Mouse (Mus musculus) neural tube, embryonic 15.5 days (tissue): Measurements from ENCODE around the gene Usp32. TPM values are rescaled to one million over a fixed set of nuclear protein-coding genes. Genes with fewer than 3 reads are reported as not detected.

Experiments
- ATAC-seq: fragments of 200-750 bp; cut with Nextera tagmentation; 2 replicates; pipeline ENCODE4 v1.8.0; 2017; ENCODE audit warnings: mild to moderate bottlenecking, moderate TSS enrichment, moderate library complexity; ENCODE audit not compliant: low FRiP score
- H3K27ac ChIP-seq: fragments of 300-500 bp; sonication (generic); replicated peaks from 2 replicates; pipeline ENCODE4 v1.5.1; 2015; ENCODE audit warnings: mild to moderate bottlenecking, inconsistent platforms
- H3K27me3 ChIP-seq: fragments of 300-500 bp; sonication (generic); replicated peaks from 2 replicates; pipeline ENCODE4 v1.6.1; 2015; ENCODE audit warnings: inconsistent platforms
- H3K36me3 ChIP-seq: fragments of 300-500 bp; sonication (generic); 2 replicates; pipeline ENCODE4 v1.6.1; 2015; ENCODE audit warnings: inconsistent platforms
- H3K4me1 ChIP-seq: fragments of 300-500 bp; sonication (generic); 2 replicates; pipeline ENCODE4 v1.6.1; 2015; ENCODE audit warnings: inconsistent platforms
- H3K4me2 ChIP-seq: fragments of 300-500 bp; sonication (generic); 2 replicates; pipeline ENCODE4 v1.6.1; 2015; ENCODE audit warnings: inconsistent platforms, mild to moderate bottlenecking, moderate library complexity
- H3K4me3 ChIP-seq: fragments of 300-500 bp; sonication (generic); replicated peaks from 2 replicates; pipeline ENCODE4 v1.5.1; 2015; ENCODE audit warnings: mild to moderate bottlenecking, inconsistent platforms
- H3K9ac ChIP-seq: fragments of 300-500 bp; sonication (generic); replicated peaks from 2 replicates; pipeline ENCODE4 v1.6.1; 2015; ENCODE audit warnings: mild to moderate bottlenecking, inconsistent platforms
- H3K9me3 ChIP-seq: fragments of 300-500 bp; sonication (generic); replicated peaks from 2 replicates; pipeline ENCODE4 v1.6.1; 2016; ENCODE audit warnings: inconsistent platforms
- WGBS: fragments of 180-500 bp; shearing (Covaris S2); methylation state at CpG from one replicate; pipeline ENCODE4 v1.1.7; 2015; ENCODE audit warnings: mixed read lengths; 5-methylcytosine and 5-hydroxymethylcytosine counted together
- polyA plus RNA-seq: library from polyadenylated mRNA; unstranded; fragments of >200 nt; fragmentation: Nextera tagmentation; extraction: Ambion mirVana; gene quantifications from 2 replicates; pipeline ENCODE4 v1.2.1, GENCODE M21; 2015

The Usp32 gene
- polyA plus RNA-seq, 1 experiment from 2014 or later = 10.6 TPM

DNA sequence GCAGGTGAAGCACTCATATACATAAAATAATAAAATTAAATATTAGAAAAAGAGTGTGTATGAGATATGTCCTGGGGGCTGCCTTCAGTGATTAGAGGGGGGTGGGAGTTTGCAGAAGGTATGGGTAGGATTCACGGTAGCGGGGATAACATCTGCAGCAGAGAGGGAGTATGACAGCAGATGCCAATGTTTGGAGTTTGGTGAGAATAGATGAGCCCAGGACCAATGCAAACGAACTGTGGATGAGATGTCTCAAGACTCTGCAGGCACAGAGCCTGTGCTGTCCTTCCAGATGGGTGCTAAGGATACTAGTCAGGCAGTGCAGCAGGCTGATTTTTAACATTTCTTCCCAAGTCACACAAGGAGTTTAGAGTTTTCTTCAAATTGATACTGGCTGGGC, 163.3 kb downstream of the Usp32 start:
- H3K36me3 ChIP-seq = no peaks in the 10 kb centered on the region
- H3K9me3 ChIP-seq = no peaks in the 10 kb centered on the region
- no peak overlapping the region for H3K27ac ChIP-seq
- no peaks in the 10 kb centered on the region for H3K27me3 ChIP-seq
- WGBS = 81% methylated on average over 3 of the region's 3 CpGs
- no peak overlapping the region for H3K4me2 ChIP-seq
- no peak overlapping the region for H3K4me3 ChIP-seq
- H3K4me1 ChIP-seq = no peaks in the 10 kb centered on the region
- no peak overlapping the region for H3K9ac ChIP-seq
- no peak for ATAC-seq

DNA sequence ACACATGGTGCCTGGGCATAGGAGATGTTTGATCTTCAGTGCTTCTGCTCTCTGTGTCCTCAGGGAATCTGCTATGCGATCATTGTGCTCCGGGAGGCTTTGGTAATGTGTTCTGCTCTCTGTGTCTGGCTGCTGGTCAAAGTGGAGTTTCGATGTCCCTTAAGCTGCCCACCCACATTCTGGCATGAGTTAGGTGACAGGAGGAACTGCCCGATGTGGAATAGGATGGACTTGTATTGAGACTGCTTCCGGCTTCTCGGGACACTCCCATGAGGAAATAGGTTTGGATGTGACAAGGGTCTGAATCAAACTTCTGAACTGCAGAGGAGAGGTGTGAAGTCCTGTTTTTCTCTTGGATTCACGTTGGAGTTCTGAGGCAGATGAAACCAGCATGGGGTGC, 165.4 kb downstream of the Usp32 start:
- H3K27me3 ChIP-seq = no peaks in the 10 kb centered on the region
- 78% methylated on average over 7 of the region's 7 CpGs for WGBS
- no peak overlapping the region for H3K4me2 ChIP-seq
- no peaks in the 10 kb centered on the region for H3K4me1 ChIP-seq
- H3K4me3 ChIP-seq = no peak overlapping the region
- H3K9ac ChIP-seq = no peak overlapping the region
- no peak overlapping the region for H3K27ac ChIP-seq
- H3K9me3 ChIP-seq = no peaks in the 10 kb centered on the region
- H3K36me3 ChIP-seq = no peaks in the 10 kb centered on the region
- no peak for ATAC-seq

DNA sequence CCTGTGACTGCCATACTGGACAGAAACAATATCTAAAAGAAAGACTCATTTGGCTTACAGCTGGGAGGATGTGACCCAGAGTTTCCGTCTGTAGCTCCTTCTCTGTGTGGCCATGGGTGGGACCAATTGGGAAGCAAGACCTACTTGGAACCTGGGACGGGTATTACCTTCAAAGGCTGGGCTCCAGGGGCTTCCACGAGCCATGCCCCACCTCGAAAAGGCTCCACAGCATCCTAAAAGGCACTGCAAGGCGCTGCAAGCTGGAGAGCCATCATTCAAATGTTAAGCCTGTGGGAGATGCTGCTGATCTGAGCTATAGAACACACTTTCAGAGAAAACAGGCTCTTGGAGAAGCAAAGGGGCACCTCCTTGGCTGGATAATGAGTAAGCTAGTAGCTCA, 166.3 kb downstream of the Usp32 start:
- WGBS = 72% methylated on average over 5 of the region's 5 CpGs
- H3K27ac ChIP-seq = no peak overlapping the region
- H3K4me2 ChIP-seq = no peak overlapping the region
- no peaks in the 10 kb centered on the region for H3K4me1 ChIP-seq
- H3K27me3 ChIP-seq = no peaks in the 10 kb centered on the region
- no peak for ATAC-seq
- no peak overlapping the region for H3K4me3 ChIP-seq
- no peaks in the 10 kb centered on the region for H3K9me3 ChIP-seq
- H3K9ac ChIP-seq = no peak overlapping the region
- no peaks in the 10 kb centered on the region for H3K36me3 ChIP-seq

DNA sequence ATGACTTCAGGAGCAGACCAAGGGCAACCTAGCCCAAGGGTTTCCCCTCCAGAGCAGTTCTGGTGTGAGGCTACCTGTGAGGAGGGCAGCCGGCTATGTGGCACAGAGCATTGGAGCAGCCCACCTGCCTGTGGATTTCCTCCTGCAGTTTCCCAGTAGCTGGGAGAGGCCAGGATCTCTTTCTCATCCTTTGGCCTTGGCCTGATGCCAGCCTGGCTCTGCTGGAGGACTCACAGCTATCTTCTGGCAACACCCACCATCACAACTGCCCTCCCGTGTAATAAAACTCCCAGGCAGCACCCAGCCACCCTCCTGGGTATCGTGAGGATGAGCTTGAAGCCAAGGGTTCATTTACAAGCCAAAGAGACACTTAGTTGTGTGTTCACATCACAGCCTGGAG, 167.9 kb downstream of the Usp32 start:
- 56% methylated on average over 3 of the region's 3 CpGs for WGBS
- no peak for ATAC-seq
- Histone ChIP-seq H3K9me3 (no peaks in the 10 kb centered on the region), H3K27me3 (no peaks in the 10 kb centered on the region), H3K4me3 (no peak overlapping the region), H3K27ac (no peak overlapping the region), H3K4me1 (peaks cover 3% of the 10 kb centered on the region; the same call in 1 of the 2 replicates), H3K9ac (no peak overlapping the region), H3K4me2 (no peak overlapping the region), H3K36me3 (no peaks in the 10 kb centered on the region)

DNA sequence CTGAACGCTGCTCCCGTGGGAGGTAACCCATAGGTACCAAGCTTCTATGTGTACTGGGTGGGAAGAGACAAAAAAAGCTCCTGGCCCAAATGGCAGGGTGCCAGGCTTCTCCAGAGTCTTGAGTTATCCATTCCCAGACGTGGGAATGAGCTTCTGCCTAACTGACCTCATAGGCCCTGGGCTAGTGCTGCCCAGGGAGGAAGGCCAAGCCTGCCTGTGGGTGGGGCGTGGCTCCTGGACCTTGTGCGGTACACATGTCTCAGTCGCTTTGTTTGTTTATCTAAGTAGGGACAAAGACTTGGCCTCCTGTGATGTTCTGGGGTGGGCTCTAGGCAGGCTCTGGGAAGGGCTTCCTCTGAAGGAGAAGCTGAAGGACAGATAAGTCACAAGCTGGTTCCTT, 171.2 kb downstream of the Usp32 start:
- Histone ChIP-seq H3K9me3 (no peaks in the 10 kb centered on the region), H3K4me3 (no peak overlapping the region), H3K36me3 (no peaks in the 10 kb centered on the region), H3K27ac (no peak overlapping the region), H3K4me1 (peaks cover 8% of the 10 kb centered on the region; the same call in 1 of the 2 replicates), H3K27me3 (no peaks in the 10 kb centered on the region), H3K4me2 (no peak overlapping the region), H3K9ac (no peak overlapping the region)
- ATAC-seq = no peak
- WGBS = 60% methylated on average over 6 of the region's 6 CpGs

DNA sequence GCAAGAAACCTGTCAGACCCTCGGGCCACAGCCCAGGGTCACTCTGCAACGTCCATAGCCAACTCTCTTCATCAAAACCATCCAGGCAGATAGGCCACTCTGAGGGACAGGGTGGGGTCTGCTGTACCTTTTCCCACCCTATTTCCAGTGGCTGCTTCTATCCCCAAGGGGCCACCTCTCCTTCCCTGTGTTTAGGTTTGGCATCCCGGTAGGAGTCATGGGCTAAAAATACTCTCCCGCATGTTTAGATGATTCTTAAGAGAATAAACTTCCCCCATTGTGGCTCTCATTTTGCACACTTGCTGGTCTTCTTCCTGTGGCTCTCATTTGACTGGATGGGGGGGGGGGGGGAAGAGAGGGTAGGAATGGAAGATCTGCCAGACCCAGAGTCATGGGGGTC, 171.7 kb downstream of the Usp32 start:
- 83% methylated on average over 4 of the region's 4 CpGs for WGBS
- H3K4me2 ChIP-seq = no peak overlapping the region
- no peaks in the 10 kb centered on the region for H3K27me3 ChIP-seq
- H3K9ac ChIP-seq = no peak overlapping the region
- no peak overlapping the region for H3K27ac ChIP-seq
- no peak for ATAC-seq
- H3K9me3 ChIP-seq = no peaks in the 10 kb centered on the region
- H3K36me3 ChIP-seq = no peaks in the 10 kb centered on the region
- H3K4me1 ChIP-seq = peaks cover 8% of the 10 kb centered on the region; the same call in 1 of the 2 replicates
- H3K4me3 ChIP-seq = no peak overlapping the region

DNA sequence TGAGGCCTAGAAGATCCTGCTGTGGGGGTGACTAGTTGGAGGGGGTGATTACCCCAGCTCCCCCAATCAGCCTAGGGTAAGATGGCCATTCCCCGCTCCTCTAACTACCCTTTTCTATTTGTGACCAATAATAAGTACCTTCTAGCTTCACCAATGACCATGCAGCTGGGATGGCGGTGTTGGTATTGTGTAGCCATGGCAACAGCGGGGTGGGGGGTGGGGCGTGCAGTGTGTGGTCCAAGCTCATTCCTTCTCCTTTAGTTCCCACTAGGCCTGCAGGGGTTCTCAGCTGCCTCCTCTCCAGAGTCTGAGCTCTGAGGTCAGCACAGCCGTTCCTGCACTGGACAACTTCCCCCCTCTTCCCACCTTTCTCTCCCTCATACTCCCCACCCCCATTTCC, 172.8 kb downstream of the Usp32 start:
- ATAC-seq = no peak
- 13% methylated on average over 5 of the region's 5 CpGs for WGBS
- Histone ChIP-seq H3K9me3 (no peaks in the 10 kb centered on the region), H3K27me3 (no peaks in the 10 kb centered on the region), H3K4me1 (peaks cover 8% of the 10 kb centered on the region; the same call in 1 of the 2 replicates), H3K4me3 (no peak overlapping the region), H3K4me2 (no peak overlapping the region), H3K9ac (no peak overlapping the region), H3K27ac (no peak overlapping the region), H3K36me3 (no peaks in the 10 kb centered on the region)

DNA sequence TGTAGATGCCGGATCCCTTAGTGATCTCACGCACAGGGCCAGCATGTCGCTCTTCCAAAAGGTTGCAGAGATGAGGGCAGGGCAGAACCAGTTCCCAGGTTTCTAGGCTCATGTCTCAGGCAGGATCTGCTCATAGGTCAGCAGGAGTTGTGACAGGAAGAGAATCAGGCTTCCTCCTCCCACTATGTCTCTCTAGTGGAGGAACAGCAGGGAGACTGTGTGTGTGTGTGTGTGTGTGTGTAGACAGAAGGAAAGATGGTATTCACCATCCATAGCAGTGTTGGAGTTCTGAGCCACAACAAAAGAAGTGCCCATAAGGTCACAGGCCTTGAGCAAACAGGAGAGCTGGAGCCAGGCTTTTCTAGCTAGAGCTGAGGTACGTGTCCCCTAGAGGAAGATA, 173.3 kb downstream of the Usp32 start:
- Histone ChIP-seq H3K27me3 (no peaks in the 10 kb centered on the region), H3K4me3 (no peak overlapping the region), H3K27ac (no peak overlapping the region), H3K4me1 (peaks cover 8% of the 10 kb centered on the region; the same call in 1 of the 2 replicates), H3K36me3 (no peaks in the 10 kb centered on the region), H3K9me3 (no peaks in the 10 kb centered on the region), H3K4me2 (no peak overlapping the region), H3K9ac (no peak overlapping the region)
- WGBS = 72% methylated on average over 4 of the region's 4 CpGs
- no peak for ATAC-seq

DNA sequence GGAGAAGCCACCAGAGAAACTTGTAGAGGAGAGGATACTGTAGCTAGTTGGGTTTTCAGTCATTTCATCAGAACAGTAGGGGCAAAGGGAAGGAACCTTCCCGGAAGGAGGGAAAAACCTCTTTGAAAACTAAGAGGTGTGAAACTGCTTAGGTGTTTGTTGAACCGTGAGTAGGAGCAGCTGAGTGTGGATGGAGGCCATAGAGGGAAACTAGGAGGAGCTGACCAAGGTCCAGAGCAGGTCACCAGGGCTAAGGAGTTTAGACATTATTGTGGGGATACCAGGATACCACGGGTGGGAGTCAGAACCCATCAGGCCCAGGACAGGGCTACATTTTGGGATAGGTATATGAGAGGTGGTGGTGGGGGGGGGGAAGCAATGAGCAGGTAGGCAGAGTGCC, 176.4 kb downstream of the Usp32 start:
- no peak overlapping the region for H3K4me3 ChIP-seq
- no peak overlapping the region for H3K9ac ChIP-seq
- 81% methylated on average over 3 of the region's 3 CpGs for WGBS
- H3K4me1 ChIP-seq = peaks cover 8% of the 10 kb centered on the region; the same call in 1 of the 2 replicates
- no peak for ATAC-seq
- H3K27ac ChIP-seq = no peak overlapping the region
- no peaks in the 10 kb centered on the region for H3K9me3 ChIP-seq
- H3K4me2 ChIP-seq = no peak overlapping the region
- H3K27me3 ChIP-seq = peaks cover 14% of the 10 kb centered on the region
- H3K36me3 ChIP-seq = no peaks in the 10 kb centered on the region

DNA sequence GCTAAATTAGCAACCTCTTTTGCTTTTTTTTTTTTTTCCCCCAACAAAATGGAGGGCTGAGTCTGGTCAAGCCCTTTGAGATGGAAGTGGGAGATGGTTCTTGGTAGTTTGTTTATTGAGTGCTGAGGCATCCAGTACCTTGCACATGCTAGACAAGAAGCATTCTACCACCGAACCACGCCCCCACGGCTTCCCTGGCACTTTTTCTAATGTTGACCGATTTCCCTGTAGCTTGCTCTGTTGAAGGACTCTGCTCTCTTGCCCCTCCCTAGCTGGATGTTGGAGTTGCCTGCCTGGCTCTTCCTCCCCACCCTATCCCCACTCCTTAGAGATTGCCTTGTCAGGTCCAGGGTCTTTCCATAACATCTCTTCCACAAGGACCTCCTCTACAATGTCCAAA, 177.4 kb downstream of the Usp32 start:
- no peak for ATAC-seq
- H3K4me2 ChIP-seq = no peak overlapping the region
- H3K27ac ChIP-seq = no peak overlapping the region
- peaks cover 24% of the 10 kb centered on the region for H3K27me3 ChIP-seq
- 91% methylated on average over 4 of the region's 4 CpGs for WGBS
- peaks cover 15% of the 10 kb centered on the region for H3K4me1 ChIP-seq
- H3K9ac ChIP-seq = no peak overlapping the region
- H3K9me3 ChIP-seq = no peaks in the 10 kb centered on the region
- no peak overlapping the region for H3K4me3 ChIP-seq
- H3K36me3 ChIP-seq = no peaks in the 10 kb centered on the region

DNA sequence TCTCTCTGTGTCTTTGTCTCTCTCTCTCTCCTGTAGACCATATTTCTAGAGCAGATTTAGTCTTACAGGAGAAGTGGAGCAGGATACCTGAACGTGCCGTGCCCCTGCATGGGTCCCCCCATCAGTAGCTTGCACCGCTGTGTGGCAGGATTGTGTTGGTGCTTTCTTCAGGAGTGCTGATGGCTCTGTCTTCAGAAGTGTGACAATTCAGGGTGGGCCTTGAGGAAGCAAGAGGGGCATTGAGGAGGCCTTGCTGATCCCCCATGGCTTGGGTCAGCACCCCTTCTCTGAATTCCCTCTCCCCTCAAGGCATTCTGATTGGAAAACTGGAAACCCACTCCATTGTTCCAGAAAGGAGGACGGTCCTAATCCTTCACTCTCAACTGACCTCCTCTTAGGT, 178.4 kb downstream of the Usp32 start:
- H3K4me3 ChIP-seq = no peak overlapping the region
- H3K27me3 ChIP-seq = peaks cover 34% of the 10 kb centered on the region
- WGBS = 94% methylated on average over 4 of the region's 4 CpGs
- no peak overlapping the region for H3K9ac ChIP-seq
- no peak for ATAC-seq
- H3K27ac ChIP-seq = no peak overlapping the region
- no peaks in the 10 kb centered on the region for H3K36me3 ChIP-seq
- no peaks in the 10 kb centered on the region for H3K9me3 ChIP-seq
- no peak overlapping the region for H3K4me2 ChIP-seq
- peaks cover 12% of the 10 kb centered on the region for H3K4me1 ChIP-seq

DNA sequence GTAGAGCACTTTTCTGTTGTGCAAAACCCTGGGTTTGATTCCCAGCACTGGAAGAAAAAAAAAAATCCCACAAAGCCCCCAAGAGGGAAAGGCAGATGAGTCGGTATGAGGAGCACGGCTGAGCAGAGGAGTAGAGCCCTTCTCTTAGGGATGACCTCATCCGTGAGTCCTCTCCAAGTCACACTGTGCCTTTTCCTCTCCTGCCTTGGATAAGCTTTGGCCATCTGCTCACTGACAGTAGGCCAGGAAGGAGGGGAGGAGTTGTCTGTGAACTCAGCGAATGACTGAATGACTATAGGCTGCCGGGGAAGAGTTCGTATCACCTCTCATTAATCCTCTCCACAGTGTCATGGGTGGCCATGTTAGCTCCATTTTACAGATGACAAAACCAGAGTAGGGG, 179.2 kb downstream of the Usp32 start:
- no peak overlapping the region for H3K4me2 ChIP-seq
- no peak overlapping the region for H3K27ac ChIP-seq
- no peak for ATAC-seq
- no peak overlapping the region for H3K9ac ChIP-seq
- peaks cover 12% of the 10 kb centered on the region for H3K4me1 ChIP-seq
- no peaks in the 10 kb centered on the region for H3K36me3 ChIP-seq
- H3K9me3 ChIP-seq = no peaks in the 10 kb centered on the region
- 81% methylated on average over 6 of the region's 6 CpGs for WGBS
- no peak overlapping the region for H3K4me3 ChIP-seq
- peaks cover 42% of the 10 kb centered on the region for H3K27me3 ChIP-seq

DNA sequence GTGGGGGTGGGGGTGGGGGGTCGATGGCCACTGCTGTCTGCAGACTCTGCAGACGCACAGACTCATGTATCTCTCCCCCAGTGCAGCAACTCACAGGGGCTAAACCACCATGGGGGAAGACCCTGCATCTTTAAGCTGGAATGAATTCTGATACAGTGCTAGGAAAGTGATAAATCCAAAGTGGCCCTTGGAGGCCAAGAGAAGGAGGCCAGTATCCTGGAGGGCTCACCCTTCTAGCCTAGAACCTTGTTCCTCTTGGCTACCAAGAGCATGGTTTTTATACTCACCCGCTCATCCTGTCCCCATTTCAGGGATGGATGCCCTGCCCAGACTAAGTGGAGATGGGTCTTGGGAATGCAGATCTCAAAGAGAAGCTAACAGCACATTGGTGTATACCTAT, 179.7 kb downstream of the Usp32 start:
- H3K9ac ChIP-seq = no peak overlapping the region
- no peak overlapping the region for H3K27ac ChIP-seq
- WGBS = 37% methylated on average over 3 of the region's 3 CpGs
- no peak overlapping the region for H3K4me2 ChIP-seq
- H3K27me3 ChIP-seq = peaks cover 43% of the 10 kb centered on the region
- ATAC-seq = no peak
- H3K4me3 ChIP-seq = no peak overlapping the region
- H3K4me1 ChIP-seq = peaks cover 12% of the 10 kb centered on the region
- no peaks in the 10 kb centered on the region for H3K36me3 ChIP-seq
- H3K9me3 ChIP-seq = no peaks in the 10 kb centered on the region
